Mouse (Mus musculus): Measurements from ENCODE around the gene Casp2.

Gene Casp2

GRCm38 (mm10) chr6:42264626-42265312 is at the start of gene Casp2:
Casp2 (plus strand) TSS chr6:42264985.
- DNase-seq, result peak; percentile 99

GRCm38 (mm10) chr6:42215028-42215427 is 49.8 kb upstream of the Casp2 start, which contains the start of gene Tas2r144:
Tas2r144 (plus strand) TSS chr6:42215328.
- no peak for DNase-seq

- DNase-seq, result no peak
Observed at GRCm38 (mm10) chr6:42222286-42222685, 42.5 kb upstream of the Casp2 start.

- no peak for DNase-seq
Observed at GRCm38 (mm10) chr6:42225046-42225445, 39.7 kb upstream of the Casp2 start.

- peak; percentile 83 for DNase-seq
Observed at GRCm38 (mm10) chr6:42227240-42228101, 37.3 kb upstream of the Casp2 start.

GRCm38 (mm10) chr6:42229610-42230009 is 35.2 kb upstream of the Casp2 start:
- DNase-seq, result no peak

GRCm38 (mm10) chr6:42231191-42231590 is 33.6 kb upstream of the Casp2 start:
- no peak for DNase-seq

GRCm38 (mm10) chr6:42237276-42237805 is 27.4 kb upstream of the Casp2 start:
- no peak for DNase-seq

GRCm38 (mm10) chr6:42241311-42242045 is 23.3 kb upstream of the Casp2 start:
- no peak for DNase-seq

GRCm38 (mm10) chr6:42245711-42246353 is 19.0 kb upstream of the Casp2 start, which contains the start of gene Gstk1:
Gstk1 (plus strand) TSS chr6:42245935.
- peak; percentile 83 for DNase-seq

- DNase-seq, result peak; percentile 46
Observed at GRCm38 (mm10) chr6:42247173-42247572, 17.6 kb upstream of the Casp2 start.

GRCm38 (mm10) chr6:42247981-42248380 is 16.8 kb upstream of the Casp2 start:
- no peak for DNase-seq

GRCm38 (mm10) chr6:42251791-42252190 is 13.0 kb upstream of the Casp2 start:
- DNase-seq, result no peak

GRCm38 (mm10) chr6:42253103-42253502 is 11.7 kb upstream of the Casp2 start:
- DNase-seq, result no peak

GRCm38 (mm10) chr6:42257303-42257863 is 7.4 kb upstream of the Casp2 start:
- DNase-seq, result peak; percentile 83

GRCm38 (mm10) chr6:42260430-42260829 is 4.4 kb upstream of the Casp2 start:
- DNase-seq, result no peak

GRCm38 (mm10) chr6:42261524-42262170 is 3.1 kb upstream of the Casp2 start, which contains the start of gene Tmem139:
Tmem139 (plus strand) TSS chr6:42261970.
- DNase-seq, result no peak

- DNase-seq, result no peak
Observed at GRCm38 (mm10) chr6:42265391-42266330, 876 bp downstream of the Casp2 start.

GRCm38 (mm10) chr6:42270817-42271216 is 6.0 kb downstream of the Casp2 start:
- DNase-seq, result no peak

GRCm38 (mm10) chr6:42276151-42276550 is 11.4 kb downstream of the Casp2 start:
- DNase-seq, result no peak
